Mouse (Mus musculus): ENCODE measurements around the gene Syt10.
"Not testable (repeated sequence)": the region's sequence is repeated elsewhere in the genome, so short reads cannot be mapped to it uniquely, and the experiment has no call there.

Gene Syt10

GRCm38 (mm10) chr15:89841364-89842017 lies at the start of gene Syt10:
TSS of gene Syt10 (minus strand) at chr15:89841860.
- peak; percentile 2 for DNase-seq

GRCm38 (mm10) chr15:89883799-89884198 lies 42.1 kb upstream of the Syt10 start:
- no peak for DNase-seq

GRCm38 (mm10) chr15:89878981-89879380 lies 37.3 kb upstream of the Syt10 start:
- no peak for DNase-seq

GRCm38 (mm10) chr15:89816098-89816497 lies 25.6 kb downstream of the Syt10 start:
- DNase-seq: no peak

GRCm38 (mm10) chr15:89804478-89804877 lies 37.2 kb downstream of the Syt10 start:
- no peak for DNase-seq

GRCm38 (mm10) chr15:89779928-89780327 lies 61.7 kb downstream of the Syt10 start:
- DNase-seq: no peak

GRCm38 (mm10) chr15:89766016-89766415 lies 75.6 kb downstream of the Syt10 start:
- not testable (repeated sequence) for DNase-seq

GRCm38 (mm10) chr15:89733611-89734010 lies 108.0 kb downstream of the Syt10 start:
- DNase-seq: no peak

All from cerebellum, adult 8-10 months (tissue).